Mouse (Mus musculus): ENCODE results near the gene Ly6g6e. TPM values are rescaled to one million over a fixed set of nuclear protein-coding genes. Genes with fewer than 3 reads are reported as not detected.
"Not testable (repeated sequence)": the region's sequence is repeated elsewhere in the genome, so short reads cannot be mapped to it uniquely, and the experiment has no call there.

The Ly6g6e gene
- polyA plus RNA-seq, 2 experiments = 0.08 TPM; not detected in 1

DNA sequence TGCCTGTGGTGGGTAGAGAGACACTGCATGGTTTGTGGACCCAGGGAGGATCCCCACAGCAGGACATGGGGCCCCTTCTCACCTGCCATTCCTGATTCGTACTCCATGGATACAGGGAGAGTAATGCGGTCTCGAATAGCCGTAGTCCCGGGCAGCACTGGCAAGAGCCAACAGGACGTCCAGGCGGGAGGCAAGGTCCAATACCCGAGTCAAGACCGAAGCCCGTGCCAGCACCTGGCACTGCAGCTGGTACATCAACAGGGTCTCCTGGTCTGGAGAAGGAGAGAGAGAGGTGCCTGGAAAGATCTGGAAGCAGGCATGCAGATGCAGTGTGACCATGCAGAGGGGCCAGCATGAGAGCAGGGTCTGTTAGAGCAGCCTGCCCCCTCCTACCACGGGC, 45.4 kb upstream of the Ly6g6e start:
- no peak for TF ChIP-seq EP300 (IDR thresholded peaks at IDR 0.05; ENCODE audit: low read depth)
- TF ChIP-seq CTCF (IDR thresholded peaks at IDR 0.05; ENCODE audit: low read depth) = no peak
- 83% methylated on average over 11 of the region's 11 CpGs for WGBS (ENCODE audit: insufficient replicate concordance)
- DNase-seq (ENCODE audit: low read depth in 3 of 3, low spot score in 3 of 3) (no peak), ATAC-seq (ENCODE audit: insufficient read depth) (no peak)
- Histone ChIP-seq H3K4me3 (ENCODE audit: insufficient read depth in 1 of 2, low read depth in 2 of 2, low read length in 2 of 2) (no peak overlapping the region), H3K36me3 (replicated peaks; ENCODE audit: control insufficient read depth, insufficient read depth, low read depth) (no peaks in the 10 kb centered on the region), H3K27me3 (ENCODE audit: control insufficient read depth, insufficient read depth, low read length) (no peaks in the 10 kb centered on the region), H3K9ac (replicated peaks) (no peak overlapping the region), H3K9me3 (ENCODE audit: control insufficient read depth, low read length) (no peaks in the 10 kb centered on the region), H3K27ac (no peak overlapping the region), H3K4me2 (ENCODE audit: low read depth) (no peak overlapping the region), H3K4me1 (replicated peaks; ENCODE audit: control insufficient read depth in 2 of 2, insufficient read depth in 2 of 2, low read length in 1 of 2) (peaks cover 6 to 17% of the 10 kb centered on the region in 2 experiments)

GRCm38 (mm10) chr17:35031880-35032279, 44.8 kb upstream of the Ly6g6e start:
- TF ChIP-seq CTCF (IDR thresholded peaks at IDR 0.05; ENCODE audit: low read depth) (no peak), EP300 (IDR thresholded peaks at IDR 0.05; ENCODE audit: low read depth) (no peak)
- no peak overlapping the region for H3K27ac ChIP-seq
- ATAC-seq (ENCODE audit: insufficient read depth) (no peak), DNase-seq (ENCODE audit: low read depth in 3 of 3, low spot score in 3 of 3) (no peak)
- H3K9me3 ChIP-seq (ENCODE audit: control insufficient read depth, low read length) = no peaks in the 10 kb centered on the region
- WGBS (ENCODE audit: insufficient replicate concordance) = 58% methylated on average over 7 of the region's 7 CpGs
- H3K4me1 ChIP-seq (replicated peaks; ENCODE audit: control insufficient read depth in 2 of 2, insufficient read depth in 2 of 2, low read length in 1 of 2) = peaks cover 6 to 17% of the 10 kb centered on the region in 2 experiments
- H3K36me3 ChIP-seq (replicated peaks; ENCODE audit: control insufficient read depth, insufficient read depth, low read depth) = no peaks in the 10 kb centered on the region
- H3K27me3 ChIP-seq (ENCODE audit: control insufficient read depth, insufficient read depth, low read length) = no peaks in the 10 kb centered on the region
- H3K4me3 ChIP-seq (ENCODE audit: insufficient read depth in 1 of 2, low read depth in 2 of 2, low read length in 2 of 2) = no peak overlapping the region
- H3K4me2 ChIP-seq (ENCODE audit: low read depth) = no peak overlapping the region
- no peak overlapping the region for H3K9ac ChIP-seq (replicated peaks)

GRCm38 (mm10) chr17:35032323-35032870, 44.3 kb upstream of the Ly6g6e start:
- Histone ChIP-seq H3K9ac (replicated peaks) (no peak overlapping the region), H3K27me3 (ENCODE audit: control insufficient read depth, insufficient read depth, low read length) (no peaks in the 10 kb centered on the region), H3K36me3 (replicated peaks; ENCODE audit: control insufficient read depth, insufficient read depth, low read depth) (no peaks in the 10 kb centered on the region), H3K4me1 (replicated peaks; ENCODE audit: control insufficient read depth in 2 of 2, insufficient read depth in 2 of 2, low read length in 1 of 2) (peaks cover 6 to 17% of the 10 kb centered on the region in 2 experiments), H3K4me2 (ENCODE audit: low read depth) (no peak overlapping the region), H3K27ac (no peak overlapping the region), H3K4me3 (ENCODE audit: insufficient read depth in 1 of 2, low read depth in 2 of 2, low read length in 2 of 2) (no peak overlapping the region), H3K9me3 (ENCODE audit: control insufficient read depth, low read length) (no peaks in the 10 kb centered on the region)
- no peak for TF ChIP-seq EP300 (IDR thresholded peaks at IDR 0.05; ENCODE audit: low read depth)
- peak; percentile 29 for TF ChIP-seq CTCF (IDR thresholded peaks at IDR 0.05; ENCODE audit: low read depth)
- ATAC-seq (ENCODE audit: insufficient read depth) (no peak), DNase-seq (ENCODE audit: low read depth in 3 of 3, low spot score in 3 of 3) (no peak)
- WGBS (ENCODE audit: insufficient replicate concordance) = 67% methylated on average over 8 of the region's 8 CpGs

DNA sequence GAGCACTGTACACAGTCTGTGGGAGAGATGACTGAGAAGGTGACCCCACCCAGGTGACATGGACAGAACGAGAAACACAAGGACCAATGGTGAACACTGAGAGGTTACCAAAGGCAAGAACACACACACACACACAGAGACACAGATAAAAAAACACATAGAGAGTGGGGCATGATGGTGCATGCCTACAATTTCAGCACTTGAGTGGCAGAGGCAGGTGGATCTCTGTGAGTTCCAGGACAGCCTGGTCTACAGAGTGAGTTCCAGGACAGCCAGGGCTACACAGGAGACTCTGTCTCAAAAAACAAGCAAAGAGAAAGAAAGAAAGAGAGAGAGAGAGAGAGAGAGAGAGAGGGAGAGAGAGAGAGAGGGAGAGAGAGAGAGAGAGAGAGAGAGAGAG, 43.0 kb upstream of the Ly6g6e start:
- H3K9me3 ChIP-seq (ENCODE audit: control insufficient read depth, low read length); ATAC-seq (ENCODE audit: insufficient read depth); H3K9ac ChIP-seq (replicated peaks); H3K36me3 ChIP-seq (replicated peaks; ENCODE audit: control insufficient read depth, insufficient read depth, low read depth); H3K27ac ChIP-seq; DNase-seq (ENCODE audit: low read depth in 3 of 3, low spot score in 3 of 3); H3K4me2 ChIP-seq (ENCODE audit: low read depth); H3K4me3 ChIP-seq (ENCODE audit: insufficient read depth in 1 of 2, low read depth in 2 of 2, low read length in 2 of 2); H3K27me3 ChIP-seq (ENCODE audit: control insufficient read depth, insufficient read depth, low read length): not testable (repeated sequence)
- WGBS (ENCODE audit: insufficient replicate concordance) = 52% methylated on average over 1 of the region's 1 CpGs
- peaks cover 3 to 14% of the 10 kb centered on the region in 2 experiments for H3K4me1 ChIP-seq (replicated peaks; ENCODE audit: control insufficient read depth in 2 of 2, insufficient read depth in 2 of 2, low read length in 1 of 2)

DNA sequence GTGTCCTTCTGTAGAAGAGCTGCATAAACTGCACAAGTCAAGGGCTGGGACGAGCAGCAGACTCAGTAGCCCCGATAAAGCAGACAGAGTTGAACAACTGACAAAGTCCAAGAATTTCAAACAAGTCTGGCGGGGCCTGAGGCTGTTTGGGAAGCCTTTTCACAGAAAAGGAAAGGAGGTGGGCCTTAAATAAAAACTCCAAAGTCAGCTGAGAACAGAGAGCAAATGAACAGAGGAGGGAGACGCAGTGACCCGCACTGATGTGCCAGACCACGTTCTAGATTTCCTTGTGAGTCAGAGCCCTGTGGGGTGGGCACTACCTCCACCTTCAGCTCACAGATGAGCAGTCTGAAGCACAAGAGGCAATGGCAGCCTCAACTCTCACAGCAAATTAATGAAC, 41.8 kb upstream of the Ly6g6e start:
- H3K9me3 ChIP-seq (ENCODE audit: control insufficient read depth, low read length) = no peaks in the 10 kb centered on the region
- H3K36me3 ChIP-seq (replicated peaks; ENCODE audit: control insufficient read depth, insufficient read depth, low read depth) = no peaks in the 10 kb centered on the region
- TF ChIP-seq CTCF (IDR thresholded peaks at IDR 0.05; ENCODE audit: low read depth) = no peak
- TF ChIP-seq EP300 (IDR thresholded peaks at IDR 0.05; ENCODE audit: low read depth) = no peak
- no peak overlapping the region for H3K9ac ChIP-seq (replicated peaks)
- H3K27me3 ChIP-seq (ENCODE audit: control insufficient read depth, insufficient read depth, low read length) = no peaks in the 10 kb centered on the region
- H3K4me1 ChIP-seq (replicated peaks; ENCODE audit: control insufficient read depth in 2 of 2, insufficient read depth in 2 of 2, low read length in 1 of 2) = peaks cover 3 to 13% of the 10 kb centered on the region in 2 experiments
- DNase-seq (ENCODE audit: low read depth in 3 of 3, low spot score in 3 of 3) (no peak), ATAC-seq (ENCODE audit: insufficient read depth) (no peak)
- WGBS (ENCODE audit: insufficient replicate concordance) = 62% methylated on average over 6 of the region's 6 CpGs
- H3K4me2 ChIP-seq (ENCODE audit: low read depth) = no peak overlapping the region
- no peak overlapping the region for H3K4me3 ChIP-seq (ENCODE audit: insufficient read depth in 1 of 2, low read depth in 2 of 2, low read length in 2 of 2)
- no peak overlapping the region for H3K27ac ChIP-seq

Data from liver, embryonic 14.5 days (tissue).